Mouse (Mus musculus) layer of hippocampus, postnatal 25 days (tissue): ENCODE measurements around the gene Sorbs1. TPM values are rescaled to one million over a fixed set of nuclear protein-coding genes. Genes with fewer than 3 reads are reported as not detected.

Experiments
- DNase-seq, 2 experiments: peaks; one replicate each; pipeline ENCODE4 v3.0.0; 2022; ENCODE audit warnings: mixed read lengths in 2 of 2, low spot score in 1 of 2; ENCODE audit errors: extremely low spot score in 1 of 2
- total RNA-seq, 2 experiments: library from RNA; stranded (reverse); gene quantifications; 2 replicates each; pipeline ENCODE4 v1.2.3; 2021

Gene Sorbs1
- total RNA-seq, 2 experiments from 2014 or later, result 185 to 208 TPM

DNA sequence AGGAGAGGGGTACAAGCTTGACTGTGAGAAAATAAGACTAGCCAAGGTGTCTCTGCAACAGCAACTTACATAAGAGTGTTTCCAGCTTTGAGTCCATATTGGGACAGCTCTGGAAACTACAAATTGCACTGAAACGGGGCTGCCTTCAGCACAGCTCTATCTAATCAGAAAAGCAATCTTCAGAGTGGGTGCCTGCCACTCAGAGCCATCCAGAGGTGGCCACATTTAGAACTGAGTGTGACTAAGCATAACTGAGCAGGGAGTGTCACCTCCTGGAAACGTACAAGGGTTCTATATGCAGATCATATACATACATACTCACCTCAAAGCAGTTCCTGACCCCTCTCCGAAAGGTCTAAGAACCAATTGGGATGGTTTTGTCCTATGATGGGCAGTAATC lies 71.2 kb downstream of the Sorbs1 start:
- DNase-seq, result no peak

DNA sequence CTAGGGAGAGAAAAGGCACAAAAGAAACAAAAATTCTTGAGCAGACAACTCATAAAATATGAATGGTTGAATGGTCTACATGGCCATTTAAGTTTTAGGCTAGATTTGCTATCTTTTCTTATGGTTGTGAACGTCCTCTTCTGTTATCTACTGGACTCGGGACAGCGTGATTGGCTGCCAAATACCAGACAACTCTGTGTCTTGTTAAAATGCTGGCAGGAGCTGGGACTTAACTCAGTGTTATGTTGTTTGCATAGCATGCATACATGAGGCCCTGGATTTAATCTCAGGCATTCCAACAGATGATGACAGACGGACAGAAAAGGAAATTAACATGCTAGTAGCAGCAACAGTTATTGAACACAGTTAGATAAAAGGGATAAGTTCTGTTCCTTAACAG lies 72.6 kb downstream of the Sorbs1 start:
- no peak for DNase-seq

DNA sequence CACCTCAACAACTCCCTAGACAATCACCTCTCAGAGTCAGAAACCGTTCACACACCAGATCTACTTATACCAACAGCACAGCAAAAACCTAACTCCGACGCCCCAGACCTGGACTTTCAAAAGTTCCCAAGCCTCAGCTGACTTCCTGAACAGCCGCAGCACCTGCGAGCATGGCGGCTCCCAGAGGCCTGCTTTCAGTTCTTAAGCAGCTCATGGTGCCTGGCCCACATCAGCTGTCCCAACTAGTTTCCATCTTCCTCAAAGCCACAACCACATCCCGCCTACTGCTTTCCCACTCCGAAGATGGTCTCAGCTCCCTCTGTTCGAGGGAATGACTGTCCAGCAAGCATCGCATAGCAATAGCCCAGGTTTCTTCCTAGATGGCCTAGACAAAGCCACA lies 74.7 kb downstream of the Sorbs1 start:
- DNase-seq, result no peak

DNA sequence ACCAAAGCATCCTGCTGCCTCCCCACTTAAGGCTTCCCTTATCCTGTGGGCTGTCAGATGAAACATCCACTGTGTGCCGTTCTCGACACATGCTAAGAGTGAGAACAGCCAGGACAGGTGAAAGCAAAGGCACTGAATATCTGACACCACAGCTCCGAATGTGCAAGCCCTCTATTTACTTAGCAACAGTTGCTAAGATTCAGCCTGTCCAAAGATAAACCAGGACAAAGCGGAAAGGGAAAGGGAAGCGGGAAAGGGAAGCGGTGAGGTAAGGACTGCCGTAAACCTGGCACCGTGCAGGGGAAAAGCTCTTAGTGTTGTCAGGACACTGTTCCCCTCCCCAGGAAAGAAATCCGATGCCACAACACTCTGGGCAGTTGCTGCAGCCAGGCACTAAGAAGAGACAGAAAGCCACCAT lies 75.9 kb downstream of the Sorbs1 start:
- no peak for DNase-seq

DNA sequence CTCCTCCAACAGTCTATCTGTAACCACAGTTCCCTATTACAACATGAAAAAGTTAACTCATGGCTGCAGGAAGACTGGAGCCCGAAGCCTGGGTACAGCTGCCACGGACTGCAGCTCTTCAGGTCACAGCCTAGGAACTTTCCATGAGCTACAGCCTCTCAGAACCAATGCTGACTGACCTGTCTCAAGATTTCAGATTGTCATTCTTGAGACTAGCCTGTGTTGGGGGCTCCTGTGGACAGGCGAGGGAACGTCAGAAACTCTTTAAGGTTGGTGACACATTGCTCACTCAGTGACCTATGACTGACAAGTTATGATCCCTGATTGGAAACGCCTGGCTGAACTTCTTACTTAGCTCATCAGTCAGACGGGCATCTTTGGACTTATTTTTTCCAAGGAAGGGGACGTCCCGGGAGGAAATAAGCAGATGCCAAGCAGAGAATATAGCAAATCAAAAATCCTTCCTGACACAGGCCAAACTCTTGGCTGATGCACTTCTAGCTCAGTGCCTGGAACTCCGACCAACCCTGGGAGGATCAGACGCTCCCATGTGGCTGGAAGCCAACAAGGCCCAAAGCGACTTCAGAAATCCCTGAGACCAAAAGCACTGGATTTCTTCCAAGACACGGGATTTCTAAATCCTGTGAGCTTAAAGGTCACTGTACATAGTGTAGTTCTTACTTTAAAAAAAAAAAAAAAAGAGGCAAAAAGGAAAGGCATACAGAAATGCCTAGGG lies 76.9 kb downstream of the Sorbs1 start:
- no peak for DNase-seq

DNA sequence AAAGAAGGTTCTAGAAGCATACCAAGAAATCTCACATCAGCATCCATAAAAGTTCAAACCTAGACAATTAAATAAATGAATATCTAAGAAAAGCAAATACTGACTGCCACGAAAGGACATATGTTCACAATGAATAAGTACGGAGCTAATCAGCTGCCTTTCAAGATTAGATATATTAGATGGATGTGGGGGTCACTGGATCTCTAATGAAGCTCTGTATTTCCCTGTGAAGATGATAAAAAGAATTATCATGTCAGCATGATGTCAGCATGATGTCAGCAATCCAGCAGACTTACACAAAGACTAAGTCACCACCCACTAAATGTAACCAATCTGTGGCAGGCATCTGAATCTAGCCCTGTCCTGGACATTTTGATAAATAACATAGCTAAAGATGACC lies 77.8 kb downstream of the Sorbs1 start:
- DNase-seq, result no peak

DNA sequence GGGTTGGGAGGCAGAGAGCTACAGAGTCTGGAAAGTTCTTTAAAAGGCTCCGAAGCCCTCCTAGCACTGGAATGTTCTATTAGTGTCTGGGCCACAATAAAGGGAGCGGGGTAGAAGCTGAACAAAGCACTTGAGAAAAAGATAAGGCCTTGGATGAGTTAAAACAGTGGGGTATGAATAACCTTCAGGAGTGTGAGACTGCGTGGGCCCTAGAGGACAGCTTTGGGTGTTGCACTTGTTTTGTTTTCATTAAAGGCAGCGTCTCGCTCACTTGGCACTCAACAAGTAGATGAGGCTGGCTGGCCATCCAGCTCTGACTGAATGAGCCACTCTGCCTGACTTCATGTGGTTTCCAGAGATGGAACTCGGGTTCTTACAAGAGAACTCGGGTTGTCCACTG lies 78.5 kb downstream of the Sorbs1 start:
- DNase-seq, result no peak

DNA sequence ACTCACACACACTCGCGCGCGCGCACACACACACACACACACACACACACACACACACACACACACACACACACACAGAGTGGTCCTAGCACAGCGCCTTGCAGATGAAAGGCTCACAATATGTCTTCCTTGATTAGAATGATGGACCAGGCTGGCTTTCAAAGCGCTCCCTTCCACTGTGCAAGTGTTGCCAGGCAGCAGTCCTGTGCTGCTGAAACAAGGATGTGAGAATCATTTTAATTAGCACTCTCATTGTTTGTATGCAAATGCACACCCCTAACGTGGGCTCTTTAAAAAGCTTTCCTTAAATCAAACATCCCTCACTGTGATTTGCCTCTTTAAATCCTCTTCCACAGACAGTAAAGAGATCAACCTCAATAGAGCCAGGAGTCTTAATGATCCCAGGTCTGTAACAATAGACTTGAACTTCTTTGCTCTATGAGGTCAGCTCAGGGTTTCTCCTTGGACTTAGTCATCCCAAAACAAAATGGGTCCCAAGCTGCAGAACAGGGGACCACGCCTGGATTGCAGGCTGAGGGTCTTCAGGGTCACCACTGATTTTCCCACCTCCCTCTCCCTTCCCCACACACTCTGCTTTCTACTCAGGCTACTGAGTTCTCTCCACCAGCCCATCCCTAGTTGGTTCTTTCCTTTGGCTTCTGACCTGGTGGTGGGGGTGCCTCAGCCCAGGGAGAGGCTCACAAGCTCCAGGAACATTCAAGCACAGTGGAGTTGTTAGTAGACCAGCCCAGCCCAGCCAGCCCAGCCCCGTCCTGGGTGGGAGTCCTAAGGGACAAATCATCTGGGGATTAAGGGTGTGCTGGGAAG lies 79.3 kb downstream of the Sorbs1 start:
- no peak for DNase-seq

DNA sequence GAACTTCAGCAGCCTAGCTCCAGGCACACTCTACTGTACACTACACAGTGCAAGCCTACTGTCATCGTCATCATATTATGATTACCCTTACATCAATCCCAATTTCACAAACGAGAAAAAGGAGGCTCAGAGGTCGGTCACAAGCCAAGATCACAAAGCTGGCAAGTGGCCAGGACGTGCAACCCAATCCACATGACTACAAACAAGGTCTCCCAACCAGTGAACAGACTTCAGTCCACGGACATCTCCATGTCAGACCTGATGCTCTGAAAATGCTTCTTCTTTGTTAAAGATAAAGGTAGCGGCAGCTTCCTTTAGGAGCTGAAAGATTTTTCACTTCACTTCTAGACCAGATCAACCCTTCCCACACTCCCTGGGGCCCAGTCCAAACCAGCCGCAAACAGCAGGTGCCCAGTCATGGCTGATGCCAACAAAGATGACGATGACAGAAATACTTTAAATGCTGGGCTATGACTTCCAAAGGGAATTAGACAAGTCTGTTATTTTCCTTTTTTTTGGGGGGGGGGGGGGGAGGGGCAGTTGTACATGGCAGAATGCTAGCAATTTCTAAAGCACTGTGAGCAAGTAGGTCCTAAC lies 80.2 kb downstream of the Sorbs1 start:
- no peak for DNase-seq

DNA sequence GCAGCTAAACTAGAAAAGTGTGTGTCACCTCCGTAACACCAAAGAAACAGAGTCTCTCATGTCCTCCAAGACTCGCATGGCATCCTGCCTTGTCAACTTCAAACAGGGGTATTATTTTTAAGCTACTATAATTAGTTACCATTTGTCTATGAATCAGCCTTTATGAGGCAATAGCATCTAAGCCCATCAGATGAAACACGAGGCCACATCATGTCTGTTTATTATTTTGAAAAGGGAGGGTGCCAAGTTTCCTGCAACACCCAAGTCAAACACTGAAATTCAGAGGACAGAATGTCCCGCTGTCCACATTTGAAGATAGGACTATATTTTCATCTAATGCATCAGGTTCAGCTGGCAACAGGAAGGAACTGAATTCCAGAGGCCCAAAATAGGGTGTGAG lies 81.6 kb downstream of the Sorbs1 start:
- no peak for DNase-seq

DNA sequence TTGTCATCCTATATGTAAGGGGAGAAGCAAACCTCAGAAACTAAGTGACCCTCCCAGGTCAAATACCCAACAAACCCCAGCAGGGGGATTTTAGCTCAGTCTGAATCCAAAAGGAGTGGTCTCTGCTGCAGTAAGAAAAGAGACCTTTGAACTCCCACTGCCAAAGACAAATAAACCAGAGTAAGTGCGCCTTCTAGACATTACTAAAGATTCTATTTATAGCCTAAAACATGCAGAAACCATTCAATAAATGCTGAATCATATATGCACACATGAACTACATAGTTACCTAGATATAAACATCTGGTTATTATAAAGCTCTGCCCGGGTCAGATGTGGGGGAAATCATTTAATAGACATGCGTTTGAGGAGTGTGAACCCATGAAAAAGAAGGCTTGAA lies 84.0 kb downstream of the Sorbs1 start:
- DNase-seq, result no peak

DNA sequence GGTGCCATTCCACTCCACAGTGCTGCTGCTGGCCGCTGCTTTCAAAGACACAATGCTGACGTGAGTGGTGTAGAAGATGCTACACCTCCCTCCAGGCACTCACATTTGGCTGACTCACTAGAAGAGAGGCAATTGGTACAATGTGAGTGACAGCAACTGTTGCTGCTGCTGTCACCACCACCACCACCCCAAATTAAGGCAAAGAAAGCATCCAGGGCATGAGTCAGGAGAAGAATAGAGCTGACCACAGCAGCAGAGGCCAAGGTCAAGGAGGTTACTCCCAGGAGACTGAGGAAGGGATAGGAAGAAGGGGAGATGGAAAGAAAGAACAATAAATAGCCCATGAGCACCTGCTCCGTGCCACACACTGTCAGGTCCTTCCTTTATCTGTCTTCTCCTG lies 84.4 kb downstream of the Sorbs1 start:
- DNase-seq, result no peak

DNA sequence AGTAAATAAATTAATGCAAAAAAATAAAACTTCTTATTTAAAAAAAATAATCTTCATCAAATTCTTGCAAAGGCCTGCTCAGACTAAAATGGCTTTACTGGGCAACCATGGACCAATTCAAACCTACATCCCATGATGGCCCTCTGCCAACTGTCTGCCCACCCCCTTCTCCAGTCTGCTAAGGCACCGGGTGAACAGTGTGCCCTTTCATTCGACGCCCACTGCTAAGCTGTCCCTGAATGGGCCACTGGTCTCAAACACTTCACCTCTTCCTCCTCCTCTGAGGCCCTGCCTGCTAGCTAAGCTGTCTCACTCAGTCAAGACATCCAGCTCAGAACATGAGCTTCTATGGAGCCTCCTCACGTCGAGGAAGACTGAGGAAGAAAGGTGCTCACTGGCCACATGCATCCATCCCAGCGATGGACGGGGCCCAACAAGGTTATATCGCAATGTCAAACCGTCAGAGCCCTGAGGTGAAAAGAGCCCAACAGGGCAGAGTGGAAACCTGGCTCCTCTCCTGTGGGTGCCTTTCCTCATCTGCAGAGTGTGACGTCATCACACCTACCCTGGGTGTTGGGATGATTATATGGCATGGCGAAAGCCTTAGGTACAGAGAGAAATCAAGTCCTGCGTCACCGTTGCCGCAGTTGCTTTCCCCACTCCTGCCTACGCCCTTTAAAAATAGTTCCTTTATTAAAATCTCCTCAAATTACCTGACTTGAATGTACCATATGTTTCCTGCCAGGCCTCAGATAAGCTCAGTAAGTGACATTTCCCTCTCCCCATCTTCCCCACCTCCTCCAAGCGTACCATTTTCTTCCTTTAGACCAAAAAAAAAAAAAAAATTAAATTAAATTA lies 87.2 kb downstream of the Sorbs1 start:
- no peak for DNase-seq

DNA sequence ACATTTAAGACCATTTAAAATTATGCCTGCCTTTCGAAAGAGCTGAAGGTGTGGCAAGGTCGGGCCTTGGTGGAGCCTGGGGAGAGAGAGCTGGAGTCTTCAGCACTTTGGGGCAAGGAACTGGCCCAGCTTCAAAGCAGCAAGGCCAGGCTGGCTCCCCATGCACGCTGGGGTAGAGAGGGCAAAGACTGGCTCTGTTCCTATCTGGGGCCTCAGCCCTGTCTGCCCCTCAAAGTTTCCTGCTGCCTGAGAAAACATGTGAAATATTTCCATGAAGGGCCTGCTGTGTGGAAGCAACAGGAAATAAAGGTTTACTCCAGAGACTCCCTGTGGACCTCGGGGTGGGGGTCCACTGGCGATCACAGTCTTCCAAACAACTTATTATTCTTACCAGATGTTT lies 88.3 kb downstream of the Sorbs1 start:
- no peak for DNase-seq

DNA sequence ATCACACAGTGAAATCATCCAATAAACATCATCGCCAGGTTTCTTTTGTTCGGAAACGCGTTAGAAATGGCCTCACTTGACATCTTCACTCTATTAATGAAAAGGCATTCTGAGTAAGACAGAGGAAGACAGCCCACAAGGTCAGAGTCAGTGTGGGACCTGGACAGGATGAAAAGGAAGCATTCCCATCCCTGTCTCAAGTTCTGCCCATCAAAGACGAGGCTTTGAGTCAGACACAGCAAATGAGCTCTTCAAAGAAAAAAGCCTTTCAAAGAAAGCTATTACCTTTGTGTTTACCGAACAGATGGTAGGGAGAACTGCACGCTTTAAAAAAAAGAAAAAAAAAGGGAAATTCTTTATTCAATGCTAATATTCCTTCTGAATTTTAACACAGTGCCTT lies 92.5 kb downstream of the Sorbs1 start:
- no peak for DNase-seq

DNA sequence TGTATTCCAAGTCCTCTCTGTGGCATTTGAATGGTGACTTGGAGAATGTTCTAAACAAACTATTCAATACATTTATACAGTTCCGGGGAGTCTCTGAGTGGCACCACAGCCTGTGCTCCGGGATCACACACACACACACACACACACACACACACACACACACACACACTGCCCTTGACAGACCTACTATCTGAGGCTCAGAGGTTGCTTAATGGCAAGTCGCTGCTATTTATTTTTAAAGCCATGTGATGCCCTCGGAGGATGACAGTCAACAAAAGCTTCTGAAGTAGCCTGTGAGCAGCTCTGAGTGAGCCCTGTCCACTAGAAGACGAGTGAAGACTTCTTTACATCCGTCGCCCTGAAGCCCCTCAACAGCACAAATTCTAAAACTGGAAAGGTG lies 94.3 kb downstream of the Sorbs1 start:
- no peak for DNase-seq

DNA sequence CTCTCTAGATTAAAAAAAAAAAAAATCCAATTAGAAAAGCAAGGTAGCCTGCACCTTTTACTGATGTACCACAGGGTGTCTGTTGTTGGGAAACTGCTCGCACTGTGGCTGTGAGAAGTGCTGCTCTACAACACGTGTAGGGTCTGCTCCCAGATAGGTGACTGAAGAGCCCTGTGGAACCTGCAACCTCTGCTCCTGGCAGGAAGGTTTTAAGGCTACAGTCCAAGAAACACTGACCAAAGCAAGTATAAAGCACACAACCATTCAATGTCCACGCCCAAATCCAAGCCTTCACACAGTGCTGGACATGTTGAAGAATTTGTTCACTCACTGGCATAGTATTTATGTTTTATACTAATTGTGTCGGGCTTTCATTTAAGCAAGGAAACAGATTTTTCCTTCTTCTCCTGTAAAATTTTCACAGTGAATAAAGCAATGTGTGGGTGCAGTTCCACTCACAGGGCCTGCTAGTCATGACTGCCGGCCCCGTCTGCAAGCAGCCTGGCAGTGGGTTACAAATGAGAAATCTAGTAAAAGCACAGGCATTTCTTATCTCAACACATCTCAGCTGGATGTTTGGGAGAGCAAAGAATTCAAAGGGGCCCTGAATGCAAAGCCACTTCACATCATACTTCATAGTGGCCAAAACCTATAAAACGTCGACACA lies 96.3 kb downstream of the Sorbs1 start:
- no peak for DNase-seq

DNA sequence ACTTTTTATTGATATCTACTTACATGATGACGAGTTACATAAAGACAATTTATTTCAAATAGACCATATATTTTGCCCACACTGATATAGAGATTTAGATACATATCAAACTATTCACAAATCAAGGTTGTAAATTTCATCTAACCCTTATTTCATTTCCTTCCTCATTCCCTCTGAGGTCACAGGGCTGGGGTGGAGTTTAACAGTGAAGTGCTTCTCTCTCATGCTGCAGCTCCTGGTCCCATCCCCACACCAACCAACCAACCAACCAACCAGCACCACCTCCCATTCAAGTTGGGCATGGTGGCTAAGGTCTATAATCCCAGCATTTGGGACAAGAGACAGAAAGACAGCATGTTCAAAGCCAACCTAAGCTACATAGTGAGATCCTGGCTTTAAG lies 97.9 kb downstream of the Sorbs1 start:
- DNase-seq, result no peak

DNA sequence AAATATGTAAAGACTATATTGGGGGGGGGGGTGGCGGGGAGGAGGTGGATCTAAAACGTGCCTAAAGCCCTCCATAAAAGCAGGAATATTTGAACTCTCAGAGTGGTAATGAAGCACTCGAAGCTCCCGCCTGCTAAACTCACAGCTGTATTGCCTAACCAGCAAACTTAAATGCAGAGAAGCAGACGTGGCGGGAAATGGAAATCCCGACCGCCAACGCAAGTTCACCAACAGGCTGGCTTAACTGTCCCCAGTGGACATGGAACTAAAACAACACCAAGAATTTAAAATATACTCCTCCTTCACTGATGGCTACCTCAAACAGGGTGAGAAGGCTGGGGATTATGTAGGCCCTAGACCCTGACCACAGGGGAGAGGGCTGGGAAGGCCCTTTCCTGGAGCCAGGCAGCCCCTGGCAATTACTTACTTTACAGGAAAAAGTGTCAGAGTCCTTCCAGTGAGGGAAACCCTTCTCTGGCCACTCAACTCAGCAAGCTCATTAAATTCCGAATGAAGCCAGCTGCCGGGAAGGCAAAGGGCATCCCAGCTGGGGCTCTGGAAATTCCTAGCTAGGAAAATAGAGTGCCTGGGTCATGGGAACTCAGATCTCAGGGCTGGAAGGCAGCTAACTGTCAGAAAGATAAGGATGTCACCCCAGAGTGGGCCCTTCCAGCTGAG lies 98.6 kb downstream of the Sorbs1 start:
- DNase-seq, result no peak

DNA sequence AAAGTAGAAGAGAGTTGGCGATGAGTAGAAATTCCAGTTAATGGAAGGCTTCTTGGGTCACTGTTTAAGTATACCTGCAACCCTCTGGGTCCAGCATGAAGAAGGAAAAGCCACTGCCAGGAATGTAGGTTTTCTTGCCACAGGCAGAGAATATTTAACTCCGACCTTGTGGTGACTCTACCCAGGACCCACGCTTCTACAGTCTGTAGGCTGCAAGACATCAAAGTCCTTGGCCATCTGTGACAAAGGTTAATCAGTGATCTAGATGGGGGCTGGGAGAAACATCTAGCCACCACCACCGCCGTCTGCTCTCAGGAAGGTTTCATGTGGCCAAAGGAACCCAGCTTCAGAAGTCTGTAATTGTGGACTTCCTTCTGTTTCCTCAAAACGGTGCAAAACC lies 99.2 kb downstream of the Sorbs1 start:
- no peak for DNase-seq
